Mouse (Mus musculus) erythroblast, embryonic 14.5 days (primary cell): ENCODE results near the gene Taf6l. TPM values are rescaled to one million over a fixed set of nuclear protein-coding genes. Genes with fewer than 3 reads are reported as not detected.
A peak's percentile ranks its signal among the peaks of the same experiment; 100 is the strongest.

ENCODE experiments used
- H3K27me3 ChIP-seq: 2 replicates; pipeline ENCODE4 v1.6.1; 2012; ENCODE audit warnings: inconsistent platforms; ENCODE audit not compliant: control insufficient read depth
- H3K36me3 ChIP-seq: 2 replicates; pipeline ENCODE4 v1.6.1; 2012; ENCODE audit warnings: mild to moderate bottlenecking, inconsistent platforms; ENCODE audit not compliant: control insufficient read depth
- H3K4me1 ChIP-seq: 2 replicates; pipeline ENCODE4 v1.6.1; 2012; ENCODE audit warnings: inconsistent platforms; ENCODE audit not compliant: control insufficient read depth
- H3K4me3 ChIP-seq: replicated peaks from 2 replicates; pipeline ENCODE3; 2012; ENCODE audit warnings: moderate library complexity, mild to moderate bottlenecking, inconsistent platforms
- H3K9me3 ChIP-seq: 2 replicates; pipeline ENCODE4 v1.6.1; 2012; ENCODE audit warnings: low read length, inconsistent platforms, mixed read lengths; ENCODE audit not compliant: control insufficient read depth
- GATA1 ChIP-seq: IDR thresholded peaks from 2 replicates; pipeline ENCODE4 v1.6.1; 2012; ENCODE audit warnings: low read length, inconsistent platforms, mixed read lengths
- TAL1 ChIP-seq: IDR thresholded peaks from 3 replicates; pipeline ENCODE4 v1.6.1; 2012; ENCODE audit warnings: low read length, inconsistent platforms, mixed read lengths
- polyA plus RNA-seq: library from polyadenylated mRNA; stranded (reverse); fragments of >175 nt; gene quantifications from 2 replicates; pipeline ENCODE4 v1.2.3, GENCODE M21; 2012

Gene Taf6l
- 4.1 and 4.7 TPM in 2 replicates for polyA plus RNA-seq

GRCm38 (mm10) chr19:8786008-8786781 lies at the start of gene Taf6l:
Gene Taf6l, minus strand, starts transcription at chr19:8786417.
- Histone ChIP-seq H3K9me3 (no peaks in the 10 kb centered on the region), H3K36me3 (peaks cover 39% of the 10 kb centered on the region), H3K27me3 (no peaks in the 10 kb centered on the region), H3K4me3 (peak within 1 kb of the TSS; percentile 91), H3K4me1 (peaks cover 26% of the 10 kb centered on the region)
- TF ChIP-seq GATA1 (no peak), TAL1 (no peak)

GRCm38 (mm10) chr19:8832971-8833370 lies 46.8 kb upstream of the Taf6l start:
- no peak overlapping the region for H3K4me3 ChIP-seq
- TF ChIP-seq TAL1 (no peak), GATA1 (no peak)
- H3K27me3 ChIP-seq, result no peaks in the 10 kb centered on the region

GRCm38 (mm10) chr19:8831262-8831661 lies 45.0 kb upstream of the Taf6l start:
- Histone ChIP-seq H3K27me3 (no peaks in the 10 kb centered on the region), H3K4me1 (peaks cover 10% of the 10 kb centered on the region), H3K4me3 (no peak overlapping the region), H3K9me3 (no peaks in the 10 kb centered on the region), H3K36me3 (peaks cover 100% of the 10 kb centered on the region)
- no peak for TF ChIP-seq TAL1
- TF ChIP-seq GATA1, result no peak

More at GRCm38 (mm10) chr19:8832971-8833370, 46.8 kb upstream of the Taf6l start:
- peaks cover 21% of the 10 kb centered on the region for H3K4me1 ChIP-seq
- H3K36me3 ChIP-seq, result peaks cover 85% of the 10 kb centered on the region
- no peaks in the 10 kb centered on the region for H3K9me3 ChIP-seq

GRCm38 (mm10) chr19:8830664-8831063 lies 44.4 kb upstream of the Taf6l start:
- no peak overlapping the region for H3K4me3 ChIP-seq
- no peak for TF ChIP-seq GATA1
- TF ChIP-seq TAL1, result no peak
- H3K9me3 ChIP-seq, result no peaks in the 10 kb centered on the region
- H3K27me3 ChIP-seq, result no peaks in the 10 kb centered on the region
- peaks cover 100% of the 10 kb centered on the region for H3K36me3 ChIP-seq
- H3K4me1 ChIP-seq, result peaks cover 9% of the 10 kb centered on the region

- TF ChIP-seq TAL1, result no peak
- TF ChIP-seq GATA1, result no peak
- H3K4me3 ChIP-seq, result no peak within 1 kb of the TSS
- H3K9me3 ChIP-seq, result no peaks in the 10 kb centered on the region
- H3K27me3 ChIP-seq, result no peaks in the 10 kb centered on the region
- H3K4me1 ChIP-seq, result peaks cover 8% of the 10 kb centered on the region
- H3K36me3 ChIP-seq, result peaks cover 100% of the 10 kb centered on the region
These were observed 43.4 kb upstream of the Taf6l start, which contains the start of gene AC129217.1 for GRCm38 (mm10) chr19:8829660-8830059. Gene AC129217.1, plus strand, starts transcription at chr19:8829773.

- H3K4me3 ChIP-seq, result peak overlapping the region; percentile 50
- peaks cover 76% of the 10 kb centered on the region for H3K36me3 ChIP-seq
- peaks cover 28% of the 10 kb centered on the region for H3K4me1 ChIP-seq
- H3K9me3 ChIP-seq, result no peaks in the 10 kb centered on the region
- no peaks in the 10 kb centered on the region for H3K27me3 ChIP-seq
- TF ChIP-seq TAL1 (no peak), GATA1 (no peak)
These were observed 36.5 kb upstream of the Taf6l start for GRCm38 (mm10) chr19:8822696-8823095.

GRCm38 (mm10) chr19:8821146-8821545 lies 34.9 kb upstream of the Taf6l start:
- H3K9me3 ChIP-seq, result no peaks in the 10 kb centered on the region
- peaks cover 41% of the 10 kb centered on the region for H3K4me1 ChIP-seq
- H3K36me3 ChIP-seq, result peaks cover 73% of the 10 kb centered on the region
- TF ChIP-seq TAL1 (no peak), GATA1 (no peak)
- peak overlapping the region; percentile 100 for H3K4me3 ChIP-seq
- H3K27me3 ChIP-seq, result no peaks in the 10 kb centered on the region

- peaks cover 72% of the 10 kb centered on the region for H3K36me3 ChIP-seq
- no peaks in the 10 kb centered on the region for H3K9me3 ChIP-seq
- peaks cover 45% of the 10 kb centered on the region for H3K4me1 ChIP-seq
- peak; percentile 97 for TF ChIP-seq GATA1
- no peak for TF ChIP-seq TAL1
- no peaks in the 10 kb centered on the region for H3K27me3 ChIP-seq
- H3K4me3 ChIP-seq, result peak overlapping the region; percentile 100
These were observed 34.3 kb upstream of the Taf6l start for GRCm38 (mm10) chr19:8820424-8820956.

GRCm38 (mm10) chr19:8819596-8820423 lies 33.6 kb upstream of the Taf6l start, which contains the start of gene Hnrnpul2:
Gene Hnrnpul2, plus strand, starts transcription at chr19:8820010.
- H3K9me3 ChIP-seq, result no peaks in the 10 kb centered on the region
- peaks cover 49% of the 10 kb centered on the region for H3K4me1 ChIP-seq
- TF ChIP-seq TAL1, result no peak
- no peak for TF ChIP-seq GATA1
- no peaks in the 10 kb centered on the region for H3K27me3 ChIP-seq
- peak within 1 kb of the TSS; percentile 100 for H3K4me3 ChIP-seq
- peaks cover 72% of the 10 kb centered on the region for H3K36me3 ChIP-seq
